Mouse (Mus musculus) leukemia stem cell, adult 10-12 weeks (primary cell): Measurements from ENCODE around the gene Gm21820. TPM values are rescaled to one million over a fixed set of nuclear protein-coding genes. Genes with fewer than 3 reads are reported as not detected.

ENCODE experiments used
- polyA plus RNA-seq: library from polyadenylated mRNA; stranded (reverse); fragments of >175 nt; gene quantifications from 2 replicates; pipeline ENCODE4 v1.2.3, GENCODE M21; 2012; ENCODE audit warnings: low replicate concordance

The Gm21820 gene
- polyA plus RNA-seq = not detected in 2 replicates

GRCm38 (mm10) chrY:5249341-5249740, at the start of gene Gm21820:
Gm21820 (minus strand) TSS chrY:5249441.

Other genes starting within 250 kb of the Gm21820 start
- not detected in 2 replicates for gene Gm20918, start 205.5 kb downstream of the Gm21820 start, polyA plus RNA-seq